Mouse (Mus musculus): Measurements from ENCODE around the gene Tmem8.

DNA sequence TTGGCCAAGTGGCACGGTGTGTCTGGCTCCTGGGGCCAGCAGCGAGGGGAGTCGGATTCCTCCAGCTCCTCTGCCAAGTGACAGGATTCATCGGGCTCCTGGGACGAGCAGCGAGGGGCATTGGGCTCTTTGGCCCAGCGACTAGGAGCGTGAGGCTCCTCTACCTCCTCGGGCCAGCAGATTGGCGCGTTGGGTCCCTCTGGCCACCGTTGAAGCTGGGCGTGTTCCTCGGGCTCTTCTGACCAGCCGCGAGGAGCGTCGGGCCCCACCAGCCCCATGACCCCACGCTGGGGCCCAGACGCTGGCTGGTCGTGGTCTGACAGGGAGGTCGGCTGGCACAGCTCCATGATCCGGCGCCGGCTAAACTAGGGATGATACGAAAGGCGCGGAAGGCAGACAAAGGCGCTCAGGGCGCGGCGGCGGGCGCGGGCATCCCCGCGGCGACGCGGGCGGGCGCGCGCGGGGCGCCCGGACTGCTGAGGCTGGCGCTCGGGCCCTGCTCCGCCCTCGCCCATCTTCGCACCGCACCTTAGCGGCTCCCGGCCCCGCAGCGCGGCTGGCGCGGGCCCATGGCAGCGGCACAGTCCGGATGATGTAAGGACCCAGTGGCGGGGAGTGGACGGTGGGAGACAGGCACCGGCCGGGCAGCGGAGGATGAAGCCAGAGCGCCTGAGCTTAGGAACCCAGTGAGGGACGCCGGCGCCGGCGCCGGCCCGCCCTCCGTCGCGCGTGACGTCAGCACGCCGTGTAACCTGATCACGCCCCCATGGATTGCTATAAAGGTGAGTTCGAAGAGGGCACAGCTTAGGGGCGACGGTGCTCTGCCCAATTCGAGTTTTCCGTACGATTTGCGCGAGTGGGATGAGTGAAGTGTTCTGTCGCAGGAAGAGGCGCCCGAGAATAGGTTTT is 44.0 kb upstream of the Tmem8 start, which contains the start of gene Rab11fip3:
- TF ChIP-seq CTCF (conservative IDR thresholded peaks at IDR 0.05; ENCODE audit: low read length) (no peak), POU5F1 (IDR thresholded peaks at IDR 0.05; ENCODE audit: borderline replicate concordance, low read length) (no peak)
